Mouse (Mus musculus) kidney, embryonic 16.5 days (tissue): ENCODE data around the gene Tmem253. TPM values are rescaled to one million over a fixed set of nuclear protein-coding genes. Genes with fewer than 3 reads are reported as not detected.

Experiments
- polyA plus RNA-seq: library from polyadenylated mRNA; unstranded; fragments of >200 nt; fragmentation: Nextera tagmentation; extraction: Ambion mirVana; gene quantifications from 2 replicates; pipeline ENCODE4 v1.2.1, GENCODE M21; 2015

Gene Tmem253
- polyA plus RNA-seq, 1 experiment from 2014 or later, result 1.0 TPM

Other genes with a start within 250 kb of the Tmem253 start
- gene Ang4, start 242.1 kb upstream of the Tmem253 start, polyA plus RNA-seq, result not detected in 2 replicates
- not detected in 2 replicates for gene AY358078, start 215.6 kb upstream of the Tmem253 start, polyA plus RNA-seq
- gene Ear6, start 162.0 kb upstream of the Tmem253 start, polyA plus RNA-seq, result not detected in 2 replicates
- 49.1 and 57.3 TPM in 2 replicates for gene Mettl17, start 130.8 kb upstream of the Tmem253 start, polyA plus RNA-seq
- 0.30 and 0.50 TPM in 2 replicates for gene Slc39a2, start 122.8 kb upstream of the Tmem253 start, polyA plus RNA-seq
- gene Ndrg2, start 101.5 kb upstream of the Tmem253 start, polyA plus RNA-seq, result 52.0 and 59.5 TPM in 2 replicates
- not detected in 2 replicates for gene Tppp2, start 97.2 kb upstream of the Tmem253 start, polyA plus RNA-seq
- not detected in 2 replicates for gene Rnase13, start 92.9 kb upstream of the Tmem253 start, polyA plus RNA-seq
- 92.1 and 97.8 TPM in 2 replicates for gene Arhgef40, start 30.9 kb upstream of the Tmem253 start, polyA plus RNA-seq
- gene Zfp219, start 5.1 kb downstream of the Tmem253 start, polyA plus RNA-seq, result 38.9 and 39.2 TPM in 2 replicates
- gene Olfr221, start 26.8 kb downstream of the Tmem253 start, polyA plus RNA-seq, result not detected in 2 replicates
- gene Hnrnpc, start 88.4 kb downstream of the Tmem253 start, polyA plus RNA-seq, result 659 and 687 TPM in 2 replicates
- 67.4 and 74.1 TPM in 2 replicates for gene Rpgrip1, start 95.0 kb downstream of the Tmem253 start, polyA plus RNA-seq
- 51.1 and 60.0 TPM in 2 replicates for gene Supt16, start 181.8 kb downstream of the Tmem253 start, polyA plus RNA-seq
- gene Chd8, start 242.1 kb downstream of the Tmem253 start, polyA plus RNA-seq, result 27.5 and 34.9 TPM in 2 replicates